Mouse (Mus musculus) bone marrow, adult 2 months (tissue): ENCODE results near the gene Cpt1c. TPM values are rescaled to one million over a fixed set of nuclear protein-coding genes. Genes with fewer than 3 reads are reported as not detected.
A peak's percentile ranks its signal among the peaks of the same experiment; 100 is the strongest.

ENCODE experiments used
- H3K27ac ChIP-seq: fragments of 200-500 bp; 2 replicates; pipeline ENCODE4 v1.5.1; 2012; ENCODE audit warnings: low read depth, mild to moderate bottlenecking, control low read depth, inconsistent platforms, low read length; ENCODE audit not compliant: control insufficient read depth, poor library complexity, insufficient read depth
- H3K4me1 ChIP-seq: fragments of 200-500 bp; 2 replicates; pipeline ENCODE4 v1.6.1; 2011; ENCODE audit warnings: low read length; ENCODE audit not compliant: control insufficient read depth, insufficient read depth
- H3K4me3 ChIP-seq: fragments of 200-500 bp; replicated peaks from 2 replicates; pipeline ENCODE3; 2011; ENCODE audit warnings: mild to moderate bottlenecking, low read depth, low read length, control low read depth; ENCODE audit not compliant: control insufficient read depth
- CTCF ChIP-seq: fragments of 200-500 bp; IDR thresholded peaks from 2 replicates; pipeline ENCODE4 v1.5.1; 2011; ENCODE audit warnings: low read length, control low read depth; ENCODE audit not compliant: control insufficient read depth, insufficient read depth
- POLR2A ChIP-seq: fragments of 200-500 bp; IDR thresholded peaks from 2 replicates; pipeline ENCODE4 v1.6.1; 2011; ENCODE audit warnings: low read depth, mild to moderate bottlenecking, control low read depth, low read length, borderline replicate concordance; ENCODE audit not compliant: control insufficient read depth
- WGBS: fragments of 180-500 bp; shearing (Covaris S2); methylation state at CpG from one replicate; pipeline ENCODE4 v1.1.7; 2018; 5-methylcytosine and 5-hydroxymethylcytosine counted together
- polyA plus RNA-seq: library from polyadenylated mRNA; stranded (reverse); fragments of >200 nt; gene quantifications from 2 replicates; pipeline ENCODE4 v1.2.4, GENCODE M21; 2011; ENCODE audit warnings: low replicate concordance; ENCODE audit not compliant: missing spikeins, insufficient read depth, insufficient read length

The Cpt1c gene
- polyA plus RNA-seq, 1 experiment = 6.5 TPM

GRCm38 (mm10) chr7:44986879-44987718 lies 12.4 kb upstream of the Cpt1c start:
- TF ChIP-seq CTCF = no peak
- peak; percentile 46; the same call in 1 of the 2 replicates for TF ChIP-seq POLR2A
- peak overlapping the region; percentile 84 for H3K4me3 ChIP-seq
- WGBS = under 1% methylated on average over 29 of the region's 29 CpGs
- H3K27ac ChIP-seq = peak overlapping the region; percentile 49
- peaks cover 1% of the 10 kb centered on the region; the same call in 1 of the 2 replicates for H3K4me1 ChIP-seq

GRCm38 (mm10) chr7:44986192-44986878 lies 11.7 kb upstream of the Cpt1c start, which contains the start of gene Prmt1:
Gene Prmt1, minus strand, starts transcription at chr7:44986568.
- peak within 1 kb of the TSS; percentile 82 for H3K27ac ChIP-seq
- peaks cover 1% of the 10 kb centered on the region; the same call in 1 of the 2 replicates for H3K4me1 ChIP-seq
- WGBS = under 1% methylated on average over 42 of the region's 42 CpGs
- TF ChIP-seq CTCF (no peak), POLR2A (no peak; the same call in 1 of the 2 replicates)
- peak within 1 kb of the TSS; percentile 95 for H3K4me3 ChIP-seq

GRCm38 (mm10) chr7:44985595-44986191 lies 11.0 kb upstream of the Cpt1c start:
- H3K4me1 ChIP-seq = peaks cover 1% of the 10 kb centered on the region; the same call in 1 of the 2 replicates
- 1% methylated on average over 44 of the region's 45 CpGs for WGBS
- 0 out of 2 replicates have a peak, but pooled peaks have one; percentile 46 for TF ChIP-seq POLR2A
- TF ChIP-seq CTCF = no peak; the same call in 1 of the 2 replicates
- peak overlapping the region; percentile 95 for H3K4me3 ChIP-seq
- H3K27ac ChIP-seq = peak overlapping the region; percentile 82

- peaks cover 1% of the 10 kb centered on the region; the same call in 1 of the 2 replicates for H3K4me1 ChIP-seq
- 60% methylated on average over 3 of the region's 3 CpGs for whole genome bisulfite sequencing
- no peak overlapping the region for H3K27ac ChIP-seq
- TF ChIP-seq CTCF (no peak), POLR2A (no peak)
- no peak overlapping the region for H3K4me3 ChIP-seq
Observed at GRCm38 (mm10) chr7:44984833-44985164, 10.1 kb upstream of the Cpt1c start.

- H3K4me3 ChIP-seq = no peak overlapping the region
- 79% methylated on average over 7 of the region's 7 CpGs for WGBS
Observed at GRCm38 (mm10) chr7:44983944-44984832, 9.5 kb upstream of the Cpt1c start.

GRCm38 (mm10) chr7:44983085-44983484 lies 8.4 kb upstream of the Cpt1c start:
- 21% methylated on average over 6 of the region's 6 CpGs for WGBS
- Histone ChIP-seq H3K27ac (no peak overlapping the region), H3K4me3 (no peak overlapping the region), H3K4me1 (peaks cover 1% of the 10 kb centered on the region; the same call in 1 of the 2 replicates)
- TF ChIP-seq POLR2A = no peak
- TF ChIP-seq CTCF = peak; percentile 99

More at GRCm38 (mm10) chr7:44983944-44984832, 9.5 kb upstream of the Cpt1c start:
- Histone ChIP-seq H3K27ac (no peak overlapping the region), H3K4me1 (peaks cover 1% of the 10 kb centered on the region; the same call in 1 of the 2 replicates)
- TF ChIP-seq POLR2A (no peak), CTCF (no peak)

- Histone ChIP-seq H3K27ac (no peak overlapping the region), H3K4me3 (no peak overlapping the region), H3K4me1 (no peaks in the 10 kb centered on the region)
- TF ChIP-seq CTCF = no peak
- no peak for TF ChIP-seq POLR2A
- 87% methylated on average over 8 of the region's 8 CpGs for WGBS
Observed at GRCm38 (mm10) chr7:44981539-44981938, 6.9 kb upstream of the Cpt1c start.
